Mouse (Mus musculus) Patski (cell line): ENCODE results near the gene Shc1. TPM values are rescaled to one million over a fixed set of nuclear protein-coding genes. Genes with fewer than 3 reads are reported as not detected.

Experiments
- ATAC-seq: fragments of 100-300 bp; one replicate; pipeline ENCODE4 v1.8.0; 2021
- CTCF ChIA-PET: fragments of 350-600 bp; sonication (Branson Sonifier 250); formaldehyde crosslinking; loops from one replicate; lab custom pipeline; 2022; ENCODE audit warnings: inconsistent platforms; lab: Charles Lee
- POLR2A ChIA-PET: fragments of 350-600 bp; sonication (Branson Sonifier 250); formaldehyde crosslinking; loops from one replicate; lab custom pipeline; 2022; ENCODE audit warnings: antibody characterized with exemption, inconsistent platforms; lab: Charles Lee
- DNase-seq: peaks from one replicate; pipeline ENCODE4 v3.0.0-alpha.2; 2011; ENCODE audit warnings: low read depth, low spot score
- H3K27me3 ChIP-seq: fragments of 371-371 bp; one replicate; pipeline ENCODE4 v1.5.1; 2021
- CTCF ChIP-seq: fragments of 100-300 bp; IDR thresholded peaks from one replicate; pipeline ENCODE4 v1.5.1; 2021
- in situ Hi-C: fragments of 300-500 bp; cut with MboI; formaldehyde crosslinking; loops from 3 replicates; pipeline ENCODE4 v1.11.1; 2018; ENCODE audit warnings: low pct_unique_long_range_greater_than_20kb, mixed read lengths
- polyA plus RNA-seq: library from polyadenylated mRNA; unstranded; gene quantifications from one replicate; pipeline ENCODE4 v1.2.3, GENCODE M21; 2021

The Shc1 gene
- polyA plus RNA-seq, 1 experiment from 2014 or later, result 174 TPM

DNA sequence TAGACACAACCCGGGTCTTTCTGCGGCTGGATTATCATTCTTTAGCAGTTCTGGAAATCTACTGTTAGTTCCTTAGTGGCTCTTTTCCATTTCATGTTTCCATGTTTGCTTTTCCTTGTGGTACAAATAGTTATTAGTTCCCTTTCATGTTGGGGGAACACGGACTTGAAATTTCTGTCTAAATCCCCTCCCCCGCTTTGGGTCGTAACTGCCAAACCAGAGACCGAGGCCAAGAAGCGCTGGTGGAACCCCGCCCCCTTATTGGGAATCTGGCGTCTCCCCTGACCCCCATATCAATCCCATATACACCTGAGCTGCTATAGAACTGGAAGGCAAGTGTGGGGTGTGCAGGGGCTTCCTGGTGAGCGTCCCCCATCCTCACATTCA is 22.8 kb upstream of the Shc1 start:
- no peaks in the 10 kb centered on the region for H3K27me3 ChIP-seq
- TF ChIP-seq CTCF, result no peak
- ATAC-seq (no peak), DNase-seq (no peak)
- CTCF ChIA-PET, result interaction anchor here (1.3 to 4.0 kb wide), 7 partner anchors 13 to 107 kb away, joined by 4 to 50 read pairs (median 9); partner anchors contain the start of genes Cks1b and Shc1
- POLR2A ChIA-PET, result interaction anchor here (1.1 to 8.2 kb wide), 5 partner anchors 12 to 53 kb away, joined by 3 to 56 read pairs (median 13); partner anchors contain the start of gene Flad1
- in situ Hi-C loops, result no loop called here

DNA sequence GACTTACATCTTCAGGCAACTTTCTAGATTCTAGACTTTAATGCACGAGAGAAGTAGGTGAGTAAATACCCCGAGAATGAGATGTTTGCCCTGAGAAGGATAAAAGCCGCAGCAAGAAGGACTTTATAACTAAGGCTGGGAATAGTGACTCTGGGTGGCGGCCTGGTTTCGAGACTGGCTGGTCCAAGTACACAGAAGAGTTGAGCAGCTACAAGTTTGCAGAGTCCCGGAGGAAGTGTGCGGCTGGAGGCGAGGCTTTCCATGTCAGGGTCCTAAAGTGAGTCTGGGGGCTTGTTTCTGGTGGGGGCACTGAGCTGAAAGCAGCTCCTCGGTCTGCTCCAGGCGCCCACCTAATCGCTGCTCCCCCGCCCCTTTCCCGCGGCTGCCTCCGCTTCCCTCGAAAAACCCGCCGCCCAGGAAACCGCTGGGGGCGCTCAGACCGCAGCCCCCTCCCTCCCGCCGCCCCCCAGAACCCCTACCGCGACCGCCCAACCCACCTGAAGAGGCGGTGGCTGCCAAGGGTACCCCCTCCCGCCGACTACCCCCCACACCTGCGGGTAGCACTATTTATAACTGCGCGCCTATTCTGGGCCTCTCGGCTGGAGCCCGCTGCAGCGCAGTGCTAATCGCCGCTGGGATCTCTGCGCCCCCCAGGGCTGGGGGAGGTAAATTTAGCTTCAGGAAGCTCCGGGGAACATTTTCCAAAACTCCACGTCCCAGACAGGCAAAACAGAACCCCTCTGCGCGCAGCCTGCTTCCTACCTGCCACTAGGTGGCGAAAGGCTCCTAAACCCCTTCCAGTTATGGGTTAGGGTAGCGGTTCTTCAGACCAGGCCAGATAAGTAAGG is 22.2 kb upstream of the Shc1 start:
- POLR2A ChIA-PET, result interaction anchor here (1.1 to 8.2 kb wide), 6 partner anchors 11 to 86 kb away, joined by 3 to 56 read pairs (median 8); partner anchors contain the start of gene Flad1
- H3K27me3 ChIP-seq, result no peaks in the 10 kb centered on the region
- CTCF ChIA-PET, result interaction anchor here (0.7 to 4.0 kb wide), 24 partner anchors 12 to 108 kb away, joined by 3 to 50 read pairs (median 5); partner anchors contain the start of genes Cks1b, Pbxip1, Pmvk and Shc1
- no peak for TF ChIP-seq CTCF
- ATAC-seq (peak; percentile 5), DNase-seq (no peak)
- in situ Hi-C loops, result no loop called here

DNA sequence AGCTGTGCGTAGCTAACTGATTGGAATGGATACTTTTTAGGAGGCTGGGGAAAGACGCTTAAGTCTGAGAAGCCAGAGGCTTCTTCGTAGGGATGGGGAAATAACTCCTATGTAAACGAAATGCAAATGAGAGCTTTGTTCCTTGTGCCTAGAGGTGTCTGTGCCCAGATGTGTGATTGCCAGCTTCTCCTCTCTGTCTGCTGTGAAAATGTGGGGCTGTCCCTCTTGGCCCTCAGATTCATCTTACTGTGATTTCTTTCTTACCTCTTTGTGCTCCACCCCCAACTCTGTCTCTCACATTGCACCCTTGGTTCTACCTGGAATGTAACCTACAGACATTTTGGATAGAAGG is 21.6 kb upstream of the Shc1 start:
- POLR2A ChIA-PET, result interaction anchor here (1.3 to 8.2 kb wide), 4 partner anchors 14 to 85 kb away, joined by 3 to 56 read pairs (median 15); partner anchors contain the start of gene Flad1
- ATAC-seq, result no peak
- no peak for TF ChIP-seq CTCF
- no peak for DNase-seq
- CTCF ChIA-PET, result interaction anchor here (0.7 to 4.0 kb wide), 24 partner anchors 11 to 109 kb away, joined by 3 to 50 read pairs (median 5); partner anchors contain the start of genes Cks1b, Pbxip1, Pmvk and Shc1
- in situ Hi-C loops, result no loop called here
- no peaks in the 10 kb centered on the region for H3K27me3 ChIP-seq

DNA sequence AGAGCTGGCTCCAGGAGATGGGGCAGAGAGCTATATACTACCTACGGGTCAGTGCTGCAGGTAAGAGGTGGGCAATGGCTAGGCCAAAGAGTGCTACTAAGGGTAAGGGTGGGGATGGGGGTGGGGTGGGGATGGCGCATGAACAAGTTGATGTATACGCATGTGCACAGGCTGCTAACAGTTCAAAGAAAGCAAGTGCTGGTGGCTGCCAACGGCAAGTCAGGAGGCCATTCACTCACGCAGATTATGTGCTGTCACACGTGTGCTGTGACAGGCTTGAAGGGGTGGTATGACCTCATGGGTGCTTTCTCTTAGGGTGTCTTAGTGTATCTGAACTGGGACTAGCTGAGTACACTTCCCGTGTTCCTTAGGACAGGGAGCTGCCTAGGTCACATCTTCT is 16.9 kb upstream of the Shc1 start:
- no peak for TF ChIP-seq CTCF
- DNase-seq (no peak), ATAC-seq (no peak)
- in situ Hi-C loops, result no loop called here
- H3K27me3 ChIP-seq, result no peaks in the 10 kb centered on the region
- ChIA-PET POLR2A (interaction anchor here (0.6 kb wide), 1 partner anchor 1632 kb away, joined by 3 read pairs; no protein-coding TSS in a partner anchor), CTCF (no interaction called here)

DNA sequence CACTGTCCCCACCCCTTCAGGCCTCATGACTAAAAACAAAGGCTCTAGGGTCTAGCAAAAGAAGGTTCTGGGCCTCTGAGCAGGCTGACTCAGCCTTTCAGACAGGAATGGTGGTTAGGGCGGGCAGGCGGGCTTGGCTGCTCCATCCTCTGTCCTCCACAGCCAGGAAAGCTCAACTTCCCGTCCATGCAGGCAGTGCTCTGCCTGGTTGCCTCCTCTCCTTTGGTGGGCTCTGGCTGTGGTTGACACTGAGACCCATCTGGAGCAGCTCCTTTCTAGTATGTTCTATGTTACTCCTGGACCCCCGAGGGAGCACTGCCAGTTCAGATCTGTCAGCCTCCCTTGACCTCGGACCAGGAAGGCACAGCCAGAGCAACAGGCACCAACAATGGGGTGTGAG is 15.6 kb upstream of the Shc1 start, which contains the start of gene Lenep:
Gene Lenep (minus strand): TSS at position 101 of the 400 bp plus-strand sequence.
- in situ Hi-C loops, result no loop called here
- TF ChIP-seq CTCF, result no peak
- no peak for ATAC-seq
- ChIA-PET CTCF (interaction anchor here (0.8 to 1.0 kb wide), 2 partner anchors 9 to 22 kb away, joined by 3 read pairs; no protein-coding TSS in a partner anchor), POLR2A (interaction anchor here (0.7 kb wide), 1 partner anchor 9 kb away, joined by 3 read pairs; no protein-coding TSS in a partner anchor)
- H3K27me3 ChIP-seq, result no peaks in the 10 kb centered on the region
- no peak for DNase-seq

DNA sequence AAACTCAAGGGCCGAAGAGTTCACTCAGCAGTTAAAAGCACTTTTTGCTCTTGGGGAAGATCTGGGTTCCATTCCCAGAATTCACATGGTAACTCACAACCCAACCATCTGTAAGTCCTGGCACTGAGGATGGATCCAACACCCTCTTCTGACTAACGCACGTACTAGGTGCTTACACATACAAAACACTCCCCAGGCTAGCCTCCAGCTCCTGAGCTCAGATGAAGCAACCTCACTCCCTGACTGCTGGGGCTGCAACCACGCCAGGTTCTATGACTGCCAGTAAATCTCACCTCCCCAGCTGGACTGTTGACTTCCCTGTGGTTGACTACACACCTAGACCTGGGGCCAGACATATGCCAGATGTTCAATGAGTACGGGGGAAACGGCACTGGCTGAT is 11.4 kb upstream of the Shc1 start:
- H3K27me3 ChIP-seq, result no peaks in the 10 kb centered on the region
- ATAC-seq, result no peak
- CTCF ChIA-PET, result interaction anchor here (6.2 kb wide), 1 partner anchor 11 kb away, joined by 50 read pairs; the partner anchor contains the start of gene Zbtb7b
- in situ Hi-C loops, result no loop called here
- DNase-seq, result no peak
- no peak for TF ChIP-seq CTCF
- POLR2A ChIA-PET, result interaction anchor here (1.6 to 1.7 kb wide), 2 partner anchors 11 kb away, joined by 4 read pairs; partner anchors contain the start of genes Cks1b and Shc1

DNA sequence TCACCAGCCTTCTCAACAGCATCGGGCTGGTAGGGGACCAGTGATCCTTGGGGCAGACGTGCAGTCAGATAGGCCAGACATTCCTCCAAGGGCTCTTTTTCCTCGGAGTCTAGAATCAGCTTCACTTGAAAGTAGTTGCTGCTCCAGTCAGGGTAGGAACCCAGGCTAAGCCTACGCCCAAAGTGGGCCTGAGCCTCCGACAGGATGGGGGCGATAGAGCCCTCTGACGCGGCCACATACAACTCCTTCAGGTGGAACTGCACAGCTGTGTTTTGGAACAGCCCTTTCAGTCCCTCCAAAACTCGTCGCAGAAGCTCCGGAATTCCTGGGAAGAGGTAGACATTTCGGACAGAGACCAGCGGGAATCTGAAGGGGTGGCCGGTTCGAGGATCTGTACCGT is 9.8 kb upstream of the Shc1 start:
- no peak for ATAC-seq

DNA sequence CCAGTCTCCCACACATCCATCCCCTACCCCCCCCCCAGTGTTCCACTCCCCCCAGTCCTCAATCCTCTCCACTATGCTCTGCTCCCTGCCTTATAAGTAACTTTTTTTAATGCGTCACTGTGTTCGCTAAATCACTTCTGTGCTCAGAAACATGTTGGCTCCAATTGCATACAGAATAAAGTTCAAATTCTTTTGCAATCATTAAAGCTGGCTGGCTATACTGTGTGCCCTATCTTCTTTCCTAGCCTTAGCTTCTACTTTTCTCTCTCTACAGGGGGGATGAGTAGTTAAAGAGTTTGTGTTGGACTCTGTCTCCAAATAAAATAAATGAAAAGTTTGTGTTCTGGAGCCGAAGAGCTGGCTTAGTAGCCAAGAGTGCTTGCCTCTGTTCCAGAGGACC is 8.5 kb upstream of the Shc1 start:
- POLR2A ChIA-PET, result interaction anchor here (1.1 to 3.5 kb wide), 4 partner anchors 10 to 18 kb away, joined by 3 to 17 read pairs (median 7); partner anchors contain the start of gene Zbtb7b
- in situ Hi-C loops, result no loop called here

More for the DNA sequence above, 9.8 kb upstream of the Shc1 start:
- ChIA-PET CTCF (interaction anchor here (6.2 kb wide), 1 partner anchor 12 kb away, joined by 50 read pairs; the partner anchor contains the start of gene Zbtb7b), POLR2A (interaction anchor here (0.9 kb wide), 1 partner anchor 8 kb away, joined by 5 read pairs; no protein-coding TSS in a partner anchor)
- DNase-seq, result no peak
- TF ChIP-seq CTCF, result no peak
- H3K27me3 ChIP-seq, result no peaks in the 10 kb centered on the region
- in situ Hi-C loops, result no loop called here

DNA sequence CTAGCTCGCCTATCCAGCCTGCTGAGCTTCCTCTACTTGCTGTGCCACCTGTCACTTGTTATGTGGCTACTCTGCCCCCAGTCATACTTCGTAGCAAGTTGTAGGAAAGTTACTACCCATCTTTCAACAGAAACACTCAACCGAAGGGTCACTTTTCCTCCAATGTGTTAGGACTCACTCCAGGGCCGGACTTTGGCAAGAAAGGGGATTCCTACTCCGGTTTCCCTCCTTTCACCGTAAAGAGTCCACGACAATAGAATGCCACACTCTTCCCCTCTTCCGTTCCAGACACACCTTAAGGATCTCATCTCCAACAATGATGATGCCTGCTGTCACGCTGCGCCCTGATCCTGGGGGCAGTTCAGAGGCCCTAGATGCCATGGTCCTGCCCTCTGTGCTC is 7.4 kb upstream of the Shc1 start:
- CTCF ChIA-PET, result interaction anchor here (1.7 to 6.2 kb wide), 3 partner anchors 11 to 46 kb away, joined by 4 to 50 read pairs (median 4); partner anchors contain the start of gene Zbtb7b
- POLR2A ChIA-PET, result interaction anchor here (1.1 to 3.5 kb wide), 3 partner anchors 12 to 19 kb away, joined by 5 to 17 read pairs (median 9); partner anchors contain the start of gene Zbtb7b
- TF ChIP-seq CTCF, result no peak
- ATAC-seq (no peak), DNase-seq (no peak)
- H3K27me3 ChIP-seq, result no peaks in the 10 kb centered on the region
- in situ Hi-C loops, result no loop called here

More for the DNA sequence above, 8.5 kb upstream of the Shc1 start:
- TF ChIP-seq CTCF, result no peak
- CTCF ChIA-PET, result interaction anchor here (0.9 to 6.2 kb wide), 4 partner anchors 10 to 13 kb away, joined by 3 to 50 read pairs (median 4); partner anchors contain the start of gene Zbtb7b
- ATAC-seq (no peak), DNase-seq (no peak)
- no peaks in the 10 kb centered on the region for H3K27me3 ChIP-seq
